Mouse (Mus musculus): ENCODE results near the gene Insm2.

Gene Insm2

DNA sequence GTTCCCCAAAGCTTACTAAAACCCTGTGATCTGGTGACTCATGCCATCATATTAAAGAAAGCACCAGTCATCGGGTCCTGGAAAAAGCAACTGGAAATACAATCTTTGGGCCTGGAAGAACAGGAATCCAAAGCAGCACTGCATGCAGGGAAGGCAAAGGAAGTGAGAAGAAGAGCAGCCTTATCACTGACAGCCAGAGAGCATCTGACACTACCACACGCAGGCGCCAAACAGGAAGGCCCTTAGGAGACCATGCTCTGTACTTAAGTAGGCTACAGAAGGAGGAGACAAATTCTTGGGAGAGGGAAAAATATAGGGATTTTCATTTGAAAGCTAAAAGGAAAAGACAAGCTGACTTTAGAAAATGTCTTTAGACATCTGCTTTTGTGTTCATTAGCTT is 5.2 kb downstream of the Insm2 start:
- DNase-seq (ENCODE audit: low spot score in 2 of 2) = no peak

DNA sequence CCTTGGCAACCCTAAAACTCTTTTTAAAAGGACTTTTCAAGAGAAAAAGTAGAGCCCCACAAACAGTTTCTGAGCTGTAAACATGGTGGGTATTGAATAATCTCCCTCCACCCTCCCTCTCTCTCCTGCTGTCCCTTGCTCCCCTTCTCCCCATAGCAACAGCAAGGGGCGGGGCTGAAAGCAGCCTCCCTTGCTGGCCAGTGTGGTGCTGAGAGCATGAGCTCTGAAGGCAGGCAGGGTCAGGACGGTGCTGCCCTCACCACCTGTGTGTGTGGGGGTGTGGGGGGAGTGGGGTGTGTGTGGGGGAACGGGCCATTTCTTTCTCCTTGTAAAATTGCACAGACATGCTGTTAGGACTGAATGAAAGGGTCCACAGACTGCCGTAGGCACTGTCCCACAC is 8.7 kb downstream of the Insm2 start:
- no peak for DNase-seq (ENCODE audit: low spot score in 2 of 2)

DNA sequence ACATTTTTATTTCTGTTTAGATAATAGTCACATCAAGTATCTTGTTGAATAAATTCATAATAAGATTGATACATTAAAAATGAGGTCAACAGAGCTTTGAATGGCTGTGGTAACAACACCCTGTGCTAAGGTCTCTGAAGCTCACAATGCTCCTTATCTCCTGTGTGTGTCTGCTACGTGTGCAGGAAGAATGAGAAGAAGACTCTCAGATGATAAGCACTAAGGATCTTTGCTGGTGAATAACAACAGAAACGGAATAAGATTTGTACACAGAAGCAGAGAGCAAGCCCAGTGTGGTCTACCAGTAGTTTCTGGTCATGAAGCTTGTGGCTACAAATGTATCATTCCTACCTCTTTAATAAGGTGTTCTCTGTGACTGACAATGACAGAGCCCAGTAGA is 11.6 kb downstream of the Insm2 start:
- no peak for DNase-seq (ENCODE audit: low spot score in 2 of 2)

DNA sequence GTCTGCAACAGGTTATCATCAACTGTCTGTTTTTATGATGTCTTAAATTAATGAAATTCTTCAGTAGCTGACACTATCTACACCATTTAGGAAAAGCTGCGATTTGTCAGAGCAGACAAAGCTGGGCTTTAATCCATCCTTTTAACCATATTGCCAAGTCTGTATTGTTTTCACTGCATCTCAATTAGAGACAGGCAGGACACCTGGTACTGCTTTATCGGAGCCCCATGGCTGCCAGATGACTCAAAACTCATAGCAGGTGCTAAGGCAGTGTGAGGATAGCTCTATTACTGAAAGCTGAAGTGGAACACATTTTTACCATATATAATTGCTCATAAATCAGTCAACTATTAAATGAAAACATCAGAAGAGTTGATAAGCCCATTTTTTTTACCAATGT is 21.1 kb downstream of the Insm2 start:
- DNase-seq (ENCODE audit: low spot score in 2 of 2) = no peak

DNA sequence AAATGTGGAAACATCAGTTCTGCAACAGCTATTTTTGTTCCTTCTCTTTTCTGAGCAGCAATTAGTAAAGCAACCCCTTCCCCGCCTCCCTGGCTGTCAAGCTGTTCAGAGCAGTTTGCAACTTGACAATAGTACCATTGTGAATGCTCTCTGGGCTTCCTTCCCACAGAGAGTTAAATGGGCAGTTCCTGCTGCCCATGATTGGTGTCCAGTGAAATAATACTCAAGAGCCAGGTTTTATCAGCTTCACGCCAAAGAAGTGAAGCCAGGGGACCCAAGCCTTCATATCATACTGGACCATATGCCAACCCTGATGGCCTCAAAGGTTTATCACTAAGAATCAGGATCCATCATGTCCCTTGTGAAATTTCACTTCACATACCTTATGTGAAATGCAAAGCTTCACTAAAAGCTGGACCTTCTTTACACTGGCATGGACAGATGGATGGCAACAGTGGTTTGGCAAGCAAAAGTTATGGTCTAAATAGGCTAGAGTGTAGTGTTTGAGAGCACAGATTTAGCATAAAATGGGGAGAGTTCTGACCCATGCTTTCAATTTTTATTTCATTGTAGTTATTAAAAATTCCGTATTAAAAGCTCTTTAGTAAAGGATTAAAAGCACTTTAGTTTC is 23.5 kb downstream of the Insm2 start:
- no peak for DNase-seq (ENCODE audit: low spot score in 2 of 2)

DNA sequence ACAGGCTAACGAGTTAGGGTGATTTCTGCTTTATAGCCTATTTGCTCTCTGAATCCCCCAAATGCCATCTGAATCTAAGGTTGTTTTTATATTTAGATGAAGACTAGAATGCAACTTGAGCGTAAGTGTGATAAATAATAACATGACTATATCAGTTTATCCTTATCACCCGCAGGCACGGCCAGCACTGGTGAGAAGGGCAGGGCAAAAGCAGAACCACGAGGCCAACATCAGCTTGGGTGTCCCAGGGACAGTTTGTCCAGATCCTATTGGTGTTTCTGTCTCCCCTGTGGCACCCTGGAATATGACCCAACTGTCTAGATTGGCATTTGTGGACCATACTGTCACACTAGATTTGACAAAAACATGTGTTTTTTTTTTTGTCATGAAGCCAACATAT is 24.0 kb downstream of the Insm2 start:
- no peak for DNase-seq (ENCODE audit: low spot score in 2 of 2)

DNA sequence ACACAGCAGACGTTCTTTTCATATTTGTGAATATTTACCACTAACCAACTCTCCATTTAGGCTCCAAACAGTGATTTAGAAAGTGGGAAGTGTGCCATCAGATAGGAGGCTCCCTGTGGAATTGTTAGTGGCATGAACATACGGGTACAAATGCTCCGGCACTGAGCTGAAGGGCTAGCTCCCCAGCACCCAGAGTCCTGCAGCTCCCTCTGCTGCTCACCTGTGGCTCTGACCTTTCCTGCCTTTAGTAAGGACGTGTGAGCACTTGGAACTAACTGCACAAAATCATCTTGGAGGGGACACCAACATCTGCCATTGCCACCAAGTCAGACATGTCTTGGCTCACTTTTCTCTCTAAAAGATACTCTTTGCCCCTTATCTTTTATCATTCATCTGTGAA is 27.5 kb downstream of the Insm2 start:
- no peak for DNase-seq (ENCODE audit: low spot score in 2 of 2)

DNA sequence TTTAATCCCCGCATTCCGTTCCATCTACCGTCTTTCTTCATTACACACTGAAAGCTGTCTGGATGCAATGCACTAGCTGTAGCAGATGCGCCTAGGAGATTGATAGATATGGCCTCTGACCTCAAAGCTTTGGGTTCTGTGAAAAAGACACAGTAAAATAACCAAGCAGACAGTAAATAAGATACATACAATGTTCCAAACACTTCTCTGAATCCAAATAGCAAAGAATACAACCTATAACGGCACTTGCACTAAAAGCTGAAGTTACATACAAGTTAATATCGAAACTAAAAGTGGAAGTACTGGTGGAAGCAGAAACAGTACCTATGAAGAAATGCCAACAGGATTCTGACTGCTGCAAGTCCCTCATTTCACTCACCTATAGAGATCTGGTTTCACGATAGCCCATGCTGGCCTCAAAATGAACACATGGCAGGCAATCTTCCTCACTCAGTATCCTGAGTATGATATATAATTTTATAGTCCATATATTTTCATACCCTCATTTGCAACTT is 48.8 kb downstream of the Insm2 start:
- no peak for DNase-seq (ENCODE audit: low spot score in 2 of 2)
